Mouse (Mus musculus): ENCODE measurements around the gene St6galnac3. TPM values are rescaled to one million over a fixed set of nuclear protein-coding genes. Genes with fewer than 3 reads are reported as not detected.

Gene St6galnac3
- polyA plus RNA-seq, 3 experiments from 2014 or later = 39.4 to 85.0 (median 71.2) TPM

- no peak for ATAC-seq
Measured at GRCm38 (mm10) chr3:153200076-153200475, 524.9 kb downstream of the St6galnac3 start.

GRCm38 (mm10) chr3:153199251-153199650 is 525.7 kb downstream of the St6galnac3 start:
- ATAC-seq = no peak

- no peak for ATAC-seq
Measured at GRCm38 (mm10) chr3:153198514-153198913, 526.5 kb downstream of the St6galnac3 start.

DNA sequence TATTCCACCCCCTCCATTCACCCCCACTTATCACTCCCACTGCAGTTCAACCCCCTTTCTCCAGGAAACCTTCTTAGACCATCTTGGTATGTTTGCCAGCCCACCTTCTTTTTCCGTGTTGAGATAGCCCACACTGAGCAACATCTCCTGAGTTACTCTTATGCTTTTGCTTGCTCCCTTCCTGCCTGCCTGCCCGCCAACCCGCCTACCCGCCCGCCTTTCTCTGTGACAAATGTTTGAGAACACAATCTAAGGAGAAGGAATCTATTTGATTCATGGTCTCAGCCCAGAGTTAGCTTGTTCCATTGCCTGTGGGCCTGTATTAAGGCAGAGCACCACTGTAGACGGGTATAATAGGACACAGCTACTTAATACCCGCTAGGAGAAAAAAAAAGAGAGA is 531.9 kb downstream of the St6galnac3 start:
- no peak for ATAC-seq

DNA sequence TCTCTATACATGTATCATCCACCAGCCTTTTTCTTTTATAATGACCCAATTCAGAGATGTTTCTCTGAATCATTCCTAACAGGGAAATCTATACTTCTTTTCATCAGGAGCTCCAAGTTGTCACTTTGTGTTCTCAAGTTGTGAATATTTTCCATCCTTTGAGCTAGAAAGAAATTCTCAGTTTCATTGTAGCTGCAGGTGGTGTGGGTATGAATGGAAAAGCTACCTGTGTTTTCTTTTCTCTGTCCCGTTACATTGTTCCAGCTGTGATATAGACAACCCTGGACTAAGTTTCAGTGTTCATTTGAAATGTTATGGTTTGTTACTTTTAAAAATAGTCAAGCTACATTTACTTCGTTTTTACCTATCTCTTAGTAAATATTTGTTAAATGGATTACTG is 534.2 kb downstream of the St6galnac3 start:
- ATAC-seq = no peak

- no peak for ATAC-seq
Measured at GRCm38 (mm10) chr3:153189685-153190467, 535.1 kb downstream of the St6galnac3 start.

- no peak for ATAC-seq
Measured at GRCm38 (mm10) chr3:153188224-153188623, 536.8 kb downstream of the St6galnac3 start.

- no peak for ATAC-seq
Measured at GRCm38 (mm10) chr3:153185117-153185516, 539.9 kb downstream of the St6galnac3 start.

DNA sequence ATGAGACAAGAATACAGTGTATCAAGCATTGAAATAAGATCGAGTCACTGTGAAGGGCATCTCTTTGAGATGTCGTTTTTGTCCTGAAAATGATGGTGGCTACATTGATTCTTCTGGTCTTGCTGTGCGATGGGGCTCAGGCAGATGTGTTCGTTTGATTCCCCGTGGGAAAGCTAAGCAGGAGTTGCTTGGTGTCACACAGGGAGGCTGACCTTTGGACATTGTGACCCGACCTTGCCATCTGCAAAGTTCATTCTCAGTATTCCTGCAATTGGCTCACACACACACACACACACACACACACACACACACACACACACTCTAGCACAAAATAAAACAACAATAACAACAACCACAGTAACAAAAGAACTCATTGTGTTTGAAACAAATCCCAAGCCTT is 543.7 kb downstream of the St6galnac3 start:
- ATAC-seq = no peak

DNA sequence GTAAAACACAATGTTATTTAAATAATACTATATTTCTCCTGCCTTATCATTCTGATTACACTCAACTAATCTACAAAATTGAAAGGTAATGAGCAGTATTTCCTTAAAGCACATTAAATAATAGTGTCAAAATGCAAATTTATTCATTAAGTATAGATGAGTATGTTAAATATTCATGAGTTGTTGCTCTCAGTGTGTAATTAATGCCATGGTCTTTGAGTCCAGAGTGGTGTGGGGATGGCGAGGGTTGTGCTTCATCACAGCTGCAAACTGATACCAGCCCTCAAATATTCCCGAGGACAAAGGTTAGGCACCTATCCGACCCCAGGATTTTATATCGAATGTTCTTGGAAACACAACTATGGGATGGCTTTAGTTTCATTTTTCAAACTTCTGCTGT is 548.2 kb downstream of the St6galnac3 start:
- ATAC-seq = no peak

DNA sequence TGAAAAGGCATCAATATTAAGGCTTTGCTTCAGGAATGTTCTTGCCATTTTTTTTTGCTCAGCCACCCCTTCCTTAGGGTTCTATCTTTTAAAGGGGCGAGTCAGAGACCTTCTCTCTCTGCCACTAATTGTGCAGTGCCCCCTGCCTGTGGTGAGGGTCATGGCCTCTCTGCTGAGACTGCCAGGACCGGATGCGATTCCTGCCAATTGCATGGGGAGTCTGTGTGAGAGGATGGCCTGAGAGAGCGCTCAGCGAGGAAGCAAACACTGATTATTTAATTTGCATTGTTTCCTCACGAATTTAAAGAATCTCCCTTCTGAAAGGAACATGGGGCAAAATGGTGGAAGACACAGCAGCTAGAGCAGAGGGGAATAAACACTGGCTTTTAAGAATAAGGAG is 548.6 kb downstream of the St6galnac3 start:
- ATAC-seq = no peak

DNA sequence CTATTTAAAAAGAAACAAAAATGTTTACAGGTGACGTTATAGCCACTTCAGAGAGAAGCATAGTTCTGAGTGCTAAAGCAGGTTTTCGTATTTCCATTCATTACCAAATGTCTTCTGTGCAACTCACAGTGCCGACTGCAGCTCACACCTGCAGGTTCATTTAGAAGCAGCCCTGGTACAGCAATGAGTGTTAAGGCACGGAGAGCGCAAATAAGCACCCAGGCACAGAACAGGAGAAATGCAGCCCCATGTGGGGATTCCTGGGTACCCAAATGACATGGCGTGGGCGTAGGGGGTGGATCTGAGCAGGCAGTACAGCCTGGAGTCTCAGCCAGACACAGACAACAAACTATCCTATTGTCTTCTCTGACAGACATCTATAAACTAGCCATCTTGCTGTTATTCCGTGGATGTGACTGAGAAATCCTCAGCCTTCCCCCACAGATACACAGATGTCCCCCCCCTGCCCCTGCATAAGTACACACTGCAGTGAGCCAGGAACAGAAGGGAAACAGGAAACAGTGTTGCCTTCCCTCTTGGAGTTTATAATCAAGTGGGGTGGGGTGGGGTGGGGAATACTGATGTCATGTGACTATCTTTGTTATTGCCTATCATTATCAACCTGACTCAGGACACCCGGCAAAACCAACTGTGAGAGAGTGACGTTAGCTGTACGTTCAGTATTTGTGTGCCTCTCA is 550.5 kb downstream of the St6galnac3 start:
- no peak for ATAC-seq

DNA sequence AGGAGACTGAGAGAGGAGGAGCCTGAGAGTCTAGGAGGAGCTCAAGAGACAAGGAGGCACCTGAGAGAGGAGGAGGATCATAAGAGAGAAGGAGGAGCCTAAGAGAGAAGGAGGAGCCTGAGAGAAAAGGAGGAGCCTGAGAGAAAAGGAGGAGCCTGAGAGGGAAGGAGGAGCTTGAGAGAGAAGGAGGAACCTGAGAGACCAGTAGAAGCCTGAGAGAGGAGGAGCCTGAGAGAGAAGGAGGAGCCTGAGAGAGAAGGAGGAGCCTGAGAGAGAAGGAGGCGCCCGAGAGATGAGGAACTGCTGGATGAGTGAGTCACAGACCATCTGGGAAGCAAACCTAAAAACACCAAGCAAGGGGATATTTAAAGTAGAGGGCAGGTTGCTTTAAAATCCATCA is 551.4 kb downstream of the St6galnac3 start:
- ATAC-seq = no peak

- ATAC-seq = no peak
Measured at GRCm38 (mm10) chr3:153170146-153170545, 554.8 kb downstream of the St6galnac3 start.

DNA sequence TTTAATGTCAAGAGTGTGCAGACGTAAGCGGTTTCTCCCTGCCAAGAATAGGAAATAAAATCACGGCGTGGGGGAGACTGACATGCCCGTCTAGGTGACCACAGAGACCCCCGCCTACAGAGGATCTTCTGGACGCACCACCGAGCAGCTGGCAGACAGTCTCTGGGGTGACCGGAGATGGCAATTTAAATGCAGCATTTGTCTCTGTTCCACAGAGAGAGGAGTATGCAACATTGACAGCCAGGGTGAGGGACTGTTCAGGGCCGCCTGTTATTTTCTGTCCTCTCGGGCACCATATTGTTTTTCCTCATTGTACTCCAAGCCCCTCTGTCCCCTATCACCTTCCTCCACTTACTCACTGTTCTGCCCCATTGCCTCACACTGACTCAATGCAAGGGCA is 555.2 kb downstream of the St6galnac3 start:
- ATAC-seq = no peak

DNA sequence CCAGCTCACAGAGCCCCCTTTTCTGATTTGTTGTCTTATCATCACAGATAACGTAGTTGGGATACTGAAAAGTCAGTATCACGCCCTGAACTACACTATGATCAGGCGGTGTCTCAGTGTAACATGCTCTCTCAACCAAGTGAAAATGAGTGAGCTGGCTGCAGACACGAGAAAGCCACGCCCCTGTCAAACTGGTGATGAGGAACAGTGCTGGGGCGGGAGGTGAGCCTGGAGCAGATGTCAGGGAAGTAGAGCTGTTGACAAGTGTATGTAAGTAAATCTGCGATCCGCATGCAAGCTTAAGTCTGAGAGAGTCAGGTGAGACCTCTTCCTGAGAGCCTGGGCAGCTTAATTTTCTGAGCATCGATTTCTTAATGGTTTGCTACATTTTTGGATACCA is 563.3 kb downstream of the St6galnac3 start:
- no peak for ATAC-seq

DNA sequence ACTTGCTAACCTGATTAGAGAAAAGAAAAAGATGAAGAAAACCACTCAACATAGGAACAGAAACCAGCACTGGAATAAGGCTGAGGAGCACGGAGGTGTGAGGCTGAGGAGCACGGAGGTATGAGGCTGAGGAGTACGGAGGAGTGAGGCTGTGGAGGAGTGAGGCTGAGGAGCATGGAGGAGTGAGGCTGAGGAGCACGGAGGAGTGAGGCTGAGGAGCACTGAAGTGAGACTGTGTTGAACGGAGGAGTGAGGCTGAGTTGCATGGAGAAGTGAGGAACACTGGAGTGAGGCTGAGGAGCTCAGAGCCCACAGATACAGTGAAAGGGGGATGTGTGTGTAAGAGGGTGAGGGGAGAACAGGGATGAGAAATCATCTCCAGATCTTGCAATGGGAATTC is 564.3 kb downstream of the St6galnac3 start:
- no peak for ATAC-seq

DNA sequence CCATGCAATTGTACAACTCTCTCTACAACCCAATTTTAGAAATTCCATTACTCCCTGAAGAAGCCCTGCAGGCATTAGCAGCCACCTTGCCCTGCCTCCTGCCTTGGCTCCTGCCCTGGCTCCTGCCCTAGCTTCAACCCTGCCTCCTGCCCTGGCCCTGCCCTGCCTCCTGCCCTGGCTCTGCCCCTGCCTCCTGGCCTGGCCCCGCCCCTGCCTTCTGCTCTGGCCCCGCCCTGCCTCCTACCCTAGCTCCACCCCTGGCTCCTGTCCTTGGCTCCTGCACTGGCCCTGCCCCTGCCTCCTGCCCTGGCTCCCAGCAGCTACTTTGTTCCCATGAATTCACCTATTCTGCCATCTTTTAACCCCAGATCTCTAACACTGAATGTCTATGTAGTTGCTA is 576.1 kb downstream of the St6galnac3 start:
- no peak for ATAC-seq

Other genes with a start within 250 kb of the St6galnac3 start
- not detected for gene Asb17, start 119.0 kb upstream of the St6galnac3 start, polyA plus RNA-seq (2017; shearing (Covaris generic))
- gene Msh4, start 181.0 kb upstream of the St6galnac3 start, polyA plus RNA-seq (2017; shearing (Covaris generic)) = under 1 TPM in 1 of 3 experiments, not detected in 2; 0.19 TPM
- gene Rabggtb, start 187.8 kb upstream of the St6galnac3 start, polyA plus RNA-seq (2017; shearing (Covaris generic)) = 10 to 100 TPM; 39.3 to 47.9 (median 45.2) TPM
- gene Acadm, start 219.5 kb upstream of the St6galnac3 start, polyA plus RNA-seq (2017; shearing (Covaris generic)) = 10 to 100 TPM; 23.7 to 43.7 (median 40.4) TPM
- not detected for gene Slc44a5, start 248.3 kb upstream of the St6galnac3 start, polyA plus RNA-seq (2017; shearing (Covaris generic))

Measured in inflammation-experienced regulatory T-cells, adult 6 months (primary cell).